ENCODE assay signal across 13 mouse cellular contexts in the genomic region with DNA sequence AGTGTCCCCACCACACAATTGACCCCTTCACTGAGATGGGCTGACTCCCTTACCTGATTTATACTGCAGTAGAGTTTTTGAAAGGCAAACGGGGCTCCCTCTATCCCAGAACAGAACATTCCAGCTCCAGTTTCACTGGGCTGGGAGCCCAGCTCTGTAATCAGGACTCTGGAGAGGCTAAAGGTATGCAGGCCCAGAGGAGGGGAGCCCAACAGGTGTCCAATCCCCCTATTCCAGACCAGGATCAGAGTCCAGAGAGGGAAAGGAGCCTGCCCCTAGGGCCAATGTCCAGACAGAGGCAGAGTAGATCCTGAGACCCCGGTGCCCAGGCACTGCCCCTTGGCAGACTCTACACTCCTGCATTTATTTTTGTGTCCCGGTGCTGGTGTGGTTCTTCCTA. TPM values are rescaled to one million over a fixed set of nuclear protein-coding genes. Genes with fewer than 3 reads are reported as not detected.
DNase-seq lines count a peak whose midpoint lies in the region; ATAC-seq and TF ChIP-seq lines count a peak whose summit lies in the region.
"Had no signal": no experiment of that assay in that cellular context is flagged by ENCODE, and none has a peak within 500 bp of the region (broad histone marks: within the 10 kb centered on the region; RNA-seq: fewer than 3 reads in every experiment).

No protein-coding gene starts in this region.

- H3K4me2 ChIP-seq in embryonic facial prominence, embryonic 12.5 days (replicated peaks) = no peak overlapping the region

- no peaks in the 10 kb centered on the region for H3K27me3 ChIP-seq in embryonic facial prominence, embryonic 12.5 days
- H3K27me3 ChIP-seq in embryonic facial prominence, embryonic 10.5 days (replicated peaks; ENCODE audit: low read depth, poor library complexity, severe bottlenecking) = 0 out of 2 replicates have a peak, but pooled peaks cover 5% of the 10 kb centered on the region
- no peaks in the 10 kb centered on the region for H3K27me3 ChIP-seq in testis, adult 2 months (ENCODE audit: control insufficient read depth, insufficient read depth, low read length)
- 0 out of 2 replicates have a peak, but pooled peaks cover 19% of the 10 kb centered on the region for H3K27me3 ChIP-seq in limb, embryonic 10.5 days (ENCODE audit: low read depth, poor library complexity, severe bottlenecking)

- no peak for DNase-seq in embryonic facial prominence, embryonic 10.5 days (ENCODE audit: low spot score)
- no peak for DNase-seq in testis, postnatal 14 days (ENCODE audit: low spot score)
- peak; percentile 72 for DNase-seq in lung, adult 2 months
- peak; percentile 69 for DNase-seq in skeletal muscle tissue, adult 2 months (ENCODE audit: low read depth, low spot score)
- no peak for DNase-seq in ovary, postnatal 10 days (ENCODE audit: low spot score)
- no peak for DNase-seq in limb, embryonic 10.5 days (ENCODE audit: low spot score)
- DNase-seq: cerebellum, adult 11 months; liver; right cerebral cortex, postnatal 4 days; thymus, postnatal 4 days had no signal

- no peak for TF ChIP-seq CTCF in testis, adult 2 months (IDR thresholded peaks at IDR 0.05; ENCODE audit: control insufficient read depth, insufficient read depth, insufficient replicate concordance, low read depth, low read length)
- TF ChIP-seq CTCF in lung, adult 2 months (IDR thresholded peaks at IDR 0.05; ENCODE audit: insufficient read depth, low read length) = no peak

- no peak overlapping the region for H3K9ac ChIP-seq in embryonic facial prominence, embryonic 12.5 days

- H3K27ac ChIP-seq in embryonic facial prominence, embryonic 12.5 days = no peak overlapping the region
- no peak overlapping the region for H3K27ac ChIP-seq in embryonic facial prominence, embryonic 10.5 days (replicated peaks)
- H3K27ac ChIP-seq in testis, adult 2 months (ENCODE audit: control insufficient read depth, insufficient read depth, low read depth, low read length) = peak overlapping the region; percentile 39
- H3K27ac ChIP-seq in limb, embryonic 10.5 days = no peak overlapping the region
- H3K27ac ChIP-seq: hindbrain, postnatal 0 days had no signal

- no peaks in the 10 kb centered on the region for H3K9me3 ChIP-seq in embryonic facial prominence, embryonic 12.5 days
- no peaks in the 10 kb centered on the region for H3K9me3 ChIP-seq in embryonic facial prominence, embryonic 10.5 days
- no peaks in the 10 kb centered on the region for H3K9me3 ChIP-seq in limb, embryonic 10.5 days (replicated peaks)

- WGBS in embryonic facial prominence, embryonic 12.5 days = 62% methylated on average over 3 of the region's 3 CpGs
- WGBS in embryonic facial prominence, embryonic 10.5 days = 72% methylated on average over 3 of the region's 3 CpGs
- 57% methylated on average over 3 of the region's 3 CpGs for WGBS in lung, adult 2 months
- WGBS in limb, embryonic 10.5 days = 78% methylated on average over 3 of the region's 3 CpGs

- TF ChIP-seq POLR2A in testis, adult 2 months (IDR thresholded peaks at IDR 0.05; ENCODE audit: control insufficient read depth, low read depth, low read length) = no peak
- TF ChIP-seq POLR2A in lung, adult 2 months (IDR thresholded peaks at IDR 0.05; ENCODE audit: borderline replicate concordance, extremely low read depth, low read depth, low read length) = no peak

- 0 out of 2 replicates have a peak, but pooled peaks have one; percentile 32 for ATAC-seq in embryonic facial prominence, embryonic 12.5 days (ENCODE audit: insufficient number of reproducible peaks, insufficient read depth, low FRiP score, low TSS enrichment)
- ATAC-seq: hindbrain, postnatal 0 days had no signal

- H3K4me3 ChIP-seq in embryonic facial prominence, embryonic 12.5 days = no peak overlapping the region
- no peak overlapping the region for H3K4me3 ChIP-seq in embryonic facial prominence, embryonic 10.5 days
- no peak overlapping the region for H3K4me3 ChIP-seq in testis, adult 2 months (ENCODE audit: control insufficient read depth, low read depth, low read length)
- H3K4me3 ChIP-seq in lung, adult 2 months (replicated peaks; ENCODE audit: extremely low read depth, low read depth, low read length) = no peak overlapping the region
- no peak overlapping the region for H3K4me3 ChIP-seq in limb, embryonic 10.5 days

- H3K36me3 ChIP-seq in embryonic facial prominence, embryonic 12.5 days = no peaks in the 10 kb centered on the region
- no peaks in the 10 kb centered on the region for H3K36me3 ChIP-seq in embryonic facial prominence, embryonic 10.5 days (replicated peaks)
- no peaks in the 10 kb centered on the region for H3K36me3 ChIP-seq in testis, adult 2 months (ENCODE audit: control insufficient read depth, insufficient read depth, low read length)
- no peaks in the 10 kb centered on the region for H3K36me3 ChIP-seq in limb, embryonic 10.5 days

- H3K4me1 ChIP-seq in embryonic facial prominence, embryonic 12.5 days = peaks cover 11% of the 10 kb centered on the region
- H3K4me1 ChIP-seq in embryonic facial prominence, embryonic 10.5 days = peaks cover 29% of the 10 kb centered on the region
- H3K4me1 ChIP-seq in testis, adult 2 months (ENCODE audit: control insufficient read depth, insufficient read depth, low read length) = no peaks in the 10 kb centered on the region
- peaks cover 2% of the 10 kb centered on the region for H3K4me1 ChIP-seq in lung, adult 2 months (ENCODE audit: control insufficient read depth, insufficient read depth, low read length)
- peaks cover 15% of the 10 kb centered on the region for H3K4me1 ChIP-seq in limb, embryonic 10.5 days

RNA-seq across cellular contexts. Expression of a gene that starts 26.2 kb away (rescaled TPM):
- 2.8 and 4.3 TPM in 2 replicates for polyA plus RNA-seq in embryonic facial prominence, embryonic 12.5 days (2016; fragmentation: Nextera tagmentation; extraction: Ambion mirVana)
- 2.8 and 3.0 TPM in 2 replicates for polyA plus RNA-seq in embryonic facial prominence, embryonic 10.5 days (2016; fragmentation: Nextera tagmentation; extraction: Ambion mirVana)
- 24.7 and 29.7 TPM in 2 replicates for polyA plus RNA-seq in testis, adult 2 months (2012; rRNA removed)
- polyA plus RNA-seq in lung, adult 2 months (2012; rRNA removed) = 17.1 and 22.3 TPM in 2 replicates
- polyA plus RNA-seq in limb, embryonic 10.5 days (2016; fragmentation: Nextera tagmentation; extraction: Ambion mirVana) = 2.0 TPM in 2 replicates

Comparison
In these comparisons a context has a peak if more than half of its experiments do, and no peak if none do; other contexts are left out.
1. DNase-seq: peak in lung, adult 2 months (single experiment) and skeletal muscle tissue, adult 2 months (single experiment); none in embryonic facial prominence, embryonic 10.5 days (single experiment), testis, postnatal 14 days (single experiment), ovary, postnatal 10 days (single experiment) and limb, embryonic 10.5 days (single experiment).